Mouse (Mus musculus) kidney, adult 2 months (tissue): Measurements from ENCODE around the gene Prss44.

Source experiments
- CTCF ChIP-seq: fragments of 200-500 bp; conservative IDR thresholded peaks from 2 replicates; pipeline ENCODE4 v1.5.1; 2011; ENCODE audit warnings: low read depth, mild to moderate bottlenecking, control low read depth, low read length, moderate library complexity, mixed read lengths; ENCODE audit not compliant: insufficient read depth, insufficient read length
- POLR2A ChIP-seq: fragments of 200-500 bp; IDR thresholded peaks from one replicate; pipeline ENCODE4 v1.6.1; 2011; ENCODE audit warnings: low read depth, low read length, control low read depth

- TF ChIP-seq CTCF (no peak), POLR2A (no peak)
These were observed 23.3 kb upstream of the Prss44 start for GRCm38 (mm10) chr9:110790462-110790861.
